Mouse (Mus musculus) T-helper 1 cell (primary cell): ENCODE measurements around the gene Rp2.

Experiments used
- in situ Hi-C: fragments of 300-600 bp; cut with MboI, MseI; formaldehyde crosslinking; loops from one replicate; pipeline ENCODE4 v1.15.1; 2025; ENCODE audit warnings: high pct_unique_total_duplicates

Gene Rp2

DNA sequence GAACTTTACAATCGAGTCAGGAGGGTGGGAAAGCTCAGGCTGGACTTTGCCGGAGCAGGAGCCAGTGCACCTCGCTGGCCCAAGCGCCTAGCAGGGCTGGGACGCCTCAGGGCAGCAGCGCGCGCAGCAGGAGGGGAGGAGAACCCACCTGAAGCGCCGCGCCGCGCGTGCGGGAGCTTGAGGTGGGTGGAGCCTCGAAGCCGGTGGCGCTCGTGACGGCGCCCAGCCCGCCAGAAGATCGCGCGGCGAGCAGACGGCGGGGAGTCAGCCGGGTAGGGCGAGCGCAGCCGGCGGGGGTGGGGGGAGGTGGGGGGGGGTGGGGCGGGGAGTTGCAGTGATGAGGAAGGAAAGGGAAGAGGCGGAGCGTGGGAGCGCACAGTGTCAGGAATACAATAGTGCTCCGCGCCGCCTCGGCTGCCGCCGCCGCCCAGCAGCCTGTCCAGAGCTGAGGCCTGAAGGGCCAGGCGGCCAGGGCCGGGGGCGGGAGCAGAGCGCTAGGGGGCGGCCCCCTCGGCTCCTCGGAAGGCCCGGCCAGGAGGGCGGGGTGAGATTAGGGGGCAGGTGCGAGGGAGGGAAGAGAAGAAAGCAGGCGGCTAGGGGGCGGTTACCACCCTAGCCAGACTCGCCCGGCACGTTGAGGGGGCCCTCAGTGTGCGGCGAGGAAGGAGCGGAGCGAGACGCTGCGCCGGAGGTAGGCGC lies 61.0 kb downstream of the Rp2 start, which contains the start of gene Jade3:
Jade3 (plus strand) TSS at position 549 of the 699 bp plus-strand sequence.
- in situ Hi-C loops: no loop called here

DNA sequence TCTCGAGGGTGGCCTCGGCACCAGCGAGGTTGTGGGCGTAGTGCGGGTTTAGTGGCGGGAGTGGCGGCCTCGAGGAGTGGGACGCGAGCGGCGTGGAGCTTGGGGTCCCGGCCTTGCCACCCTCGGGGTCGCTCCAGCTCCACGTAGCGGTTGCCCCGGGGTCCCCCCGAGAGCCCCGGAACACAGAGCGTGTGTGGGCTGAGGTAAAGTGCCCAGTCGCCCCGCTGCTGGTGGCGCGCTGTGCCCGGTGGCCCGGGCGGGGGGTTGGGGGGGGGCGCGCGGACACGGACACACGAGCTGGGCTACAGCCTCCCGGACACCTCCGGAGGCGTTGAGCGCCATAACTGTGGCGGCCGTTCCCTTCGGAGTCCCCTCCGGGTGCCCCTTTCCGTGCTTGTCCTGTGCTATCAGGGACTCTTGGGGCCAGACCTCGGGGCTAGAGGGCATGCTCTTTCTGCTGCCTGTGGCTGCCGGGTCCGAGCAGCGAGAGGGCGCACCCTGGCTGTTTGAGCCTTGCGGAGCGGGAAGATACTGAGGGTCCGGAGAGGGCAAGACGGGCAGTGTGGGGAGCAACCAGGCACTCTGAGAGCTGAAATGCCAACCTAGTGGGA lies 61.7 kb downstream of the Rp2 start:
- in situ Hi-C loops: no loop called here
